Mouse (Mus musculus) heart, embryonic 10.5 days (tissue): ENCODE data around the gene Slc35f4. TPM values are rescaled to one million over a fixed set of nuclear protein-coding genes. Genes with fewer than 3 reads are reported as not detected.

ENCODE experiments used
- DNase-seq: peaks from one replicate; pipeline ENCODE4 v3.0.0-alpha.2; 2017; ENCODE audit warnings: low spot score
- H3K27ac ChIP-seq: fragments of 300-500 bp; sonication (generic); 2 replicates; pipeline ENCODE4 v1.5.1; 2016; ENCODE audit warnings: mild to moderate bottlenecking
- H3K27me3 ChIP-seq: fragments of 300-500 bp; sonication (generic); 2 replicates; pipeline ENCODE4 v1.6.1; 2016; ENCODE audit warnings: mild to moderate bottlenecking; ENCODE audit not compliant: poor library complexity, insufficient read depth, severe bottlenecking
- H3K36me3 ChIP-seq: fragments of 300-500 bp; sonication (generic); 2 replicates; pipeline ENCODE4 v1.6.1; 2016; ENCODE audit warnings: mild to moderate bottlenecking, moderate library complexity
- H3K4me1 ChIP-seq: fragments of 300-500 bp; sonication (generic); 2 replicates; pipeline ENCODE4 v1.6.1; 2016; ENCODE audit warnings: mild to moderate bottlenecking
- H3K4me3 ChIP-seq: fragments of 300-500 bp; sonication (generic); 2 replicates; pipeline ENCODE4 v1.5.1; 2016; ENCODE audit warnings: mild to moderate bottlenecking, moderate library complexity
- H3K9me3 ChIP-seq: fragments of 300-500 bp; sonication (generic); 2 replicates; pipeline ENCODE4 v1.6.1; 2016; ENCODE audit warnings: mild to moderate bottlenecking, moderate library complexity
- WGBS: fragments of 180-500 bp; shearing (Covaris S2); methylation state at CpG from one replicate; pipeline ENCODE4 v1.1.7; 2016; 5-methylcytosine and 5-hydroxymethylcytosine counted together
- polyA plus RNA-seq: library from polyadenylated mRNA; unstranded; fragments of >200 nt; fragmentation: Nextera tagmentation; extraction: Ambion mirVana; gene quantifications from 2 replicates; pipeline ENCODE4 v1.2.1, GENCODE M21; 2016

Gene Slc35f4
- polyA plus RNA-seq, 1 experiment from 2014 or later: 0.21 TPM

DNA sequence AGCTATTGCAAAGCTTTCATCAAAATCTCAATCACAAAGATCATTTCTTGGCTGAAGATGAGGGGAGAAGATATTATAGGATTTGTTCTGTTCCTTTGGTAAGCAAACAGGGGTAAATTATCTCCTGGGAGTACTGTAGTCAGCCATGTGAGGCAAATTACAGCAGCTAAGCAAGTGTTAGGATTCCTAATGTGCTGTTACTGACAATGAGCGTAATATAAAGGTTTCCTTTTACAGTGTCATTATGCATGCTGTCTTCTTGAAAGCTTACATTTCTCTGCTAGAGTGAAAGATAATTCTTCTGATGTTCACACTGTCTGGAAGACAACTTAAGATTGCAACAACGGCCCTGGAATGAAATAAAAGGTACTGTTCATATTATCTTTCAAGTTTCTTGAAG is 192.0 kb downstream of the Slc35f4 start:
- Histone ChIP-seq H3K9me3 (no peaks in the 10 kb centered on the region), H3K27me3 (no peaks in the 10 kb centered on the region)
- WGBS: 81% methylated on average over 2 of the region's 2 CpGs

DNA sequence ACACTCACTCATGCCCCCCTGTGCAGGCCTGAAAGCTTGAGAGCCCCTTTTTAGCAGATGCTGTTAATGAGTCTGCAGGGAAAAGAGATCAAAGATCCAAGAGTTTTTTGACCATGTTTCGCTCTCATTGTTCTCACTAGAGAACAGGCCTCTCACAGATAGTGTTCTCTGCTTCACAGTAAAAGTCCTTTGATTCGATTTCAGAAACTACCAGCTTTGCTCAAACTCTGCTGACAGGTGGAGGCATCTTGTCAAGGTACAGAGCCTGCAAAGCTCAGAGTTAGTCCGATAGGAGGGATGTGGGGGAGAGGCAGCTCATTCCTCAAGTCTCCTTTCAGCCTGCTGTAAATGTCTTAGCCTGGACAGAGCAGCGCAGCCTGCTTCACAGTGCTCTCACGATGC is 209.4 kb downstream of the Slc35f4 start:
- no peaks in the 10 kb centered on the region for H3K9me3 ChIP-seq
- DNase-seq: no peak
- 42% methylated on average over 5 of the region's 5 CpGs for WGBS
- no peak overlapping the region for H3K27ac ChIP-seq
- no peaks in the 10 kb centered on the region for H3K4me1 ChIP-seq
- H3K27me3 ChIP-seq: no peaks in the 10 kb centered on the region
- H3K36me3 ChIP-seq: no peaks in the 10 kb centered on the region
- no peak overlapping the region for H3K4me3 ChIP-seq

More for the DNA sequence above, 192.0 kb downstream of the Slc35f4 start:
- H3K27ac ChIP-seq: no peak overlapping the region
- H3K4me3 ChIP-seq: no peak overlapping the region
- H3K36me3 ChIP-seq: no peaks in the 10 kb centered on the region
- no peaks in the 10 kb centered on the region for H3K4me1 ChIP-seq
- DNase-seq: no peak

DNA sequence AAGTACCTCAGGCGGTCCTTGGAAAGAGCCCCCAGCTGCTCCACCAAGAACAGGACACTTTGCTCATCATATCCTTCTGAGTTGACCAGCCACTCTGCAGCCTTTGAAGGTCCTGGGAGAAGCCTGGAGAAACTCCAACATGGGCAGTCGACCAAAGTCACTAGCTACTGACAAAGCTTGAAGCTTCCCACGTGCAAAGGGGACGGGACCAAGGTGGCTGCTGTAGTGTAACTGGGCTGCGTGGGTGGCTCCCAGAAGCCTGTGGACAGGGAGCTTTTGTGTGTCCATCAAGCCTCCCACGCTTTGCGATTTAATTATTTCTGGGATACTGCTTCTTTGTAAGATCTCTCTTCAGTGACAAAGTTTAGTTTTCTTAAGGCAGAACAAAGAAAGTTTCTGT is 211.9 kb downstream of the Slc35f4 start:
- no peak for DNase-seq
- Histone ChIP-seq H3K36me3 (no peaks in the 10 kb centered on the region), H3K27ac (no peak overlapping the region), H3K4me3 (no peak overlapping the region), H3K9me3 (no peaks in the 10 kb centered on the region), H3K4me1 (no peaks in the 10 kb centered on the region), H3K27me3 (no peaks in the 10 kb centered on the region)
- 76% methylated on average over 7 of the region's 7 CpGs for WGBS

DNA sequence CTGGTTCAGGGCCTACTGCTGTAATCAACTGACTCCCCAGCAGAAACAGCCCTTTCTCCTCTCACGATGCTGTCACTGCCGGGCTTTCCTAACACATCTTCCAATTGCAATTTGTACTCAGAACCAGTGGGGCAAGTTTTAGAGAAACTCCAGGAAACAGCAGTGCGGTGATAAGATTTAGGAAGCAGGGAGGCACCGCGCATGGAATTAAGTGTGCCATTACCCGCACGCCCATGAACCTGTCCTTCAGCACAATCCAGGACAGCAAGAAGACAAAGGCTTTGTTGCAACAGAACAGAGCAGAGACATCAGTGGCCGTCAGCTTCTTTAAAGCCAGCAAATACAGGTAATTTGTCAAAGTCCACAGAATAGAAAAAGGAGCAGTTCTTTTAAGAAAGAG is 212.5 kb downstream of the Slc35f4 start:
- Histone ChIP-seq H3K4me3 (no peak overlapping the region), H3K27me3 (no peaks in the 10 kb centered on the region), H3K4me1 (no peaks in the 10 kb centered on the region), H3K36me3 (no peaks in the 10 kb centered on the region), H3K27ac (no peak overlapping the region), H3K9me3 (no peaks in the 10 kb centered on the region)
- DNase-seq: no peak
- WGBS: 59% methylated on average over 8 of the region's 8 CpGs

DNA sequence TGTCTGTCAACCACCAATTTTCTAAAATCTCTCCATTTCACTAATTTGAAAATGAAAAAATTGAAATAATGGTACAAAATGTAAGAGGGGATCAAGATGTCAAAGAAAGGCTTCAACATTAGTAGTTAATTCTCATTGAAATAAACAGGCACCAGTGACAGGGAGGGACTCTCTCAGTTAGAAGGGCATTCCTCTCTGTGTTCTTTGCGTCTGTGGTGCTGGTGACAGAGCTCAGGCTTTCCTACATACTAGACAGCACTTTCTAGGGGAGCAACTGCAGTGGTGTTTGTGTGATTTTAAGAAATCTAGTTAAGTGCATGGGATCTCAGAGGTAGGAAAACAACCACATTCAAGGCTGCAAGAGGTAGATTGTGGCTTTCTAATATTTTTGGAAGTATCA is 214.3 kb downstream of the Slc35f4 start:
- Histone ChIP-seq H3K27me3 (no peaks in the 10 kb centered on the region), H3K4me3 (no peak overlapping the region), H3K9me3 (no peaks in the 10 kb centered on the region), H3K4me1 (no peaks in the 10 kb centered on the region), H3K27ac (no peak overlapping the region), H3K36me3 (no peaks in the 10 kb centered on the region)
- no peak for DNase-seq
- 73% methylated on average over 1 of the region's 1 CpGs for WGBS

DNA sequence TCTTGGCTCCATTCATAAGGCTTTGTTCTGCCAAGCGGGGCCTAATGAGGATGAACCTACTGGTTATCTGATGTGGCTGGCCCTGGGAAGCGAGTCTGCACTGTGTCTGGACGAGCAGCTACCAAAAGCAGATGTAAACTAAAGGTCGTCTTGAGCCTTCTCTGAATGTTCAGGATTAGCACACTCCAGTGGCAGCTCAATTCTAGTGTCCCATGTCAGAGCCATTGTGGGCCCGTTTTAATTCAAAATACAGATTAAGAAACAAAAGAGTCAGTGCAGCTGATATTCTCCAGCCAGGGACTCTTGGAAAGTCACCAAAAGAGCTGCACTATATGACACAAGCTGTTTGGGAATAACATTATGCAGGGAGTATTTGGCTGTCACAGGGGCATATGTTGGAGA is 214.8 kb downstream of the Slc35f4 start:
- no peak for DNase-seq
- no peaks in the 10 kb centered on the region for H3K27me3 ChIP-seq
- no peak overlapping the region for H3K4me3 ChIP-seq
- no peaks in the 10 kb centered on the region for H3K36me3 ChIP-seq
- 47% methylated on average over 5 of the region's 5 CpGs for WGBS
- no peak overlapping the region for H3K27ac ChIP-seq
- H3K4me1 ChIP-seq: no peaks in the 10 kb centered on the region
- H3K9me3 ChIP-seq: no peaks in the 10 kb centered on the region

DNA sequence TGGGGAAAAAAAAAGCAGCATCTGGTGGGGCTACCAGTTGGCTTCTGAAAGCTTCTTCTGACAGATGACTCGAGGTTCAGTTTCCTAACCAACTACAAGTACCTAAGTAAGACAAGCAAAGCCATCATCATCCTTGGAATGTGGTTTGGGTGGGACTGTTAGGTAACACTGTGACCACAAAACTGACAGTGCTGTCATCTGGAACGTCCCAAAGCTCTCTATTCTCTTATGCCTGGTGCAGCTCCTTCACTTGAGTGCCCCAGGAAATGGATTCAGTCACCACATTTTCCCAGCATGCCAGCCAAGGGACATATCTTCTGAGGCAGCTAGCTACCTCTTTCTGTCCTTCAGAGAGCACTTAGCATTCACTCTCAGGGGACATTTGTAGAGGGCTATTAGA is 216.2 kb downstream of the Slc35f4 start:
- Histone ChIP-seq H3K27me3 (no peaks in the 10 kb centered on the region), H3K27ac (no peak overlapping the region), H3K36me3 (no peaks in the 10 kb centered on the region), H3K9me3 (no peaks in the 10 kb centered on the region), H3K4me3 (no peak overlapping the region), H3K4me1 (no peaks in the 10 kb centered on the region)
- no peak for DNase-seq
- 73% methylated on average over 2 of the region's 2 CpGs for WGBS

DNA sequence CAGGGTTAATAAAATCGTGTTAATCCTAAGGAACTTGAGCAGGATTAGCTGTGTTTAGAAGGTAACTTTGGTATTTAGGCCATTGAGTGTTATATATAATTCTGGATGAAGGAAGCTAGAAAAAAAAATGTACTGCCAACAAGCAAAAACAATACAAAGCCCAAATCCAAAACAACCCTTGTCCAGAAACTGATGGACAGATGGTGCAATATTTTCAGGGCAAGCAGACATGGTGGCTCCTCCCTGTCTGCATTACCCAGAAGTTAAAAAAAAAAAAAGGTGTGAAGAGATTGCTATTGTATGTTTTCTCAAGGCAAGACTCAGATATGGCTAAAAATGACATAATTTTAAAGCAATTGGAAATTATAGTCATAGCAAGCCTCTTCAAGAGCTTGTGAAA is 217.3 kb downstream of the Slc35f4 start:
- H3K4me1 ChIP-seq: no peaks in the 10 kb centered on the region
- 55% methylated on average over 1 of the region's 1 CpGs for WGBS
- no peak for DNase-seq
- H3K36me3 ChIP-seq: no peaks in the 10 kb centered on the region
- H3K4me3 ChIP-seq: no peak overlapping the region
- no peak overlapping the region for H3K27ac ChIP-seq
- no peaks in the 10 kb centered on the region for H3K9me3 ChIP-seq
- H3K27me3 ChIP-seq: no peaks in the 10 kb centered on the region

DNA sequence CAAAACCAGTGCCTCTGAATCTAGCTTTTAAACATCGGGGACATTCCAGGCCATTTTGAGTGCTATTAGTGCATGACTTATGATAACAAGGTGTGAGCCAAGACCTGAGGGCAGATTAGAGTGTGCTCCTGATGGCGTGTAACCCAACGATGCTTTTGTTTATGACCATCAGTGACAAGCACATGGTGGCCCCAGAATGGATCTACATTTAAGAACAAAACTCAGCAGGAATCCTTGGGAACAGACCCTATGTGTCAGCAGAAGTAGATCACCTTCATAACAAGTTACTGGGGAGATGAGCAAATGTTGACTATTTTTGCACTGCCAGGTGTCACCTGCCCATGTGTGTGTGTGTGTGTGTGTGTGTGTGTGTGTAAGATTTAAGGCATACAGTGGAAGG is 218.0 kb downstream of the Slc35f4 start:
- 82% methylated on average over 3 of the region's 3 CpGs for WGBS
- H3K9me3 ChIP-seq: no peaks in the 10 kb centered on the region

DNA sequence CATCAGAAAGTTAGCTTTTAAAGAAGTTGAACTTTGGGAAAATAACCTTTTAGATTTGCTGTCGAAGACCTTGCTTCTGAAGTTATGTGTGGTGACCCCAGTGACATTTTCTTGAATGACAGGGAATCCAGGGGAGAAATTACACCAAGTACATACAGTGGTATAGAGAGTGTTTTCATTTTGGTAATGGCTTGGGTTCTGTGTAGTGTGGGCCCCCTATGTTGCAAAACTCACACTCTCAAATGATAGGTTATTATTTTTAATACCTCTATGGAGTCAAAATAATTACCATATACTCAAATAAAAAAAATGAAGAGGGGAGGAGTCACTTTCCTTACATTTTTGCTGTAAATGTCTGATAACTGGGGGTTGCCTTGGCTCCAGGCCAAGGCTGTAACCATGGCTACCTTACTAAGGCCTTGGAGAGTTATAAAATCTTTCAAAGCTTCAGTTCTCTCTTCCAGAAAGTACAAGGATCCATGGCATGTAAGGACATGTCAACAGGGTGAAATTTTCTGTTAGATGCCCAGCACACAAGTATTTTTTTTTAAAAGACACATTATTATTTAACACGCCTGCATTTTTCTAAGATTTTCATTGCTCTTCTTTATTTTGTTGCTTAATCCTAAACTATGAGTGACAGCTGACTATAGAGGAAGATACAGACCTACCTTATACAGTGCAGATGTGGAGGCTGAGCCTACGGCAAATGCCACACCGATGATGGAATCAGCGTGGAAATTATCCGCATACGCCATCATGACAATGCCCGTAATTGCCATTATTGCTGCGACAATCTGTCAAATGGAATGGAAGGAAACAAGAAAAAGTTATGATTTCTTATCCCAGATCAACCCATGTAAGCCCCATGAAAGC is 220.1 kb downstream of the Slc35f4 start:
- H3K27me3 ChIP-seq: no peaks in the 10 kb centered on the region
- H3K27ac ChIP-seq: no peak overlapping the region
- no peak overlapping the region for H3K4me3 ChIP-seq
- H3K9me3 ChIP-seq: no peaks in the 10 kb centered on the region
- 89% methylated on average over 9 of the region's 9 CpGs for WGBS
- no peaks in the 10 kb centered on the region for H3K36me3 ChIP-seq
- no peak for DNase-seq
- peaks cover 6% of the 10 kb centered on the region for H3K4me1 ChIP-seq

More for the DNA sequence above, 218.0 kb downstream of the Slc35f4 start:
- H3K4me1 ChIP-seq: no peaks in the 10 kb centered on the region
- DNase-seq: no peak
- H3K27ac ChIP-seq: no peak overlapping the region
- H3K36me3 ChIP-seq: no peaks in the 10 kb centered on the region
- no peak overlapping the region for H3K4me3 ChIP-seq
- H3K27me3 ChIP-seq: no peaks in the 10 kb centered on the region

DNA sequence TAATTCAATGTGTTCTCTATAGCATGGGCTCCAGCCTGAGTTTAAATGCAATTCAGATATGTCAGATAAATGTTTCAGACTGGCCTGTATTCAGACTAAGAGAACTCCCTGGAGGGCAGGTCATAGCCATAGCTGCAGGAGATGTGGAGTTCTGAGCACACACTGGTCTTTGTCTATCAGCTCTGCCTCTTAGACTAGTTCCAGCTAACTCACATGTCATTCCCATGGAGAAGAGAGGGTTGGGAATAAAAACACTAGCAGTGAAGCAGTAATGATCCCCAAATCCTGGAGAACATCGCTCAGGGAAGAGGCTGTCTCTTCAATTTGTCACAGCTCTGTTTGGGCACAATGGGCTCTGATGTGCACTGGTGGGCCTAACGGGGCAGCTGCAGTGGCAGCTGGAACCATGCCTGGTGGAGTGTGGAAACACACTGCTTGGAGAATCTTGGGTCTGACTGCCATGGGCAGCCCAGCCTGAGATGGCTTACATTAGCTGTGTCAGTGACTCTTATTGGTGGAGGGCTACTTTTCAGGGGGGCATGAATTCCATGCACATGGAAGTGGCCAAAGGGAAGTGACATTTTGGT is 223.5 kb downstream of the Slc35f4 start:
- H3K27me3 ChIP-seq: no peaks in the 10 kb centered on the region
- WGBS: 88% methylated on average over 2 of the region's 2 CpGs
- no peak overlapping the region for H3K4me3 ChIP-seq
- no peaks in the 10 kb centered on the region for H3K9me3 ChIP-seq
- H3K36me3 ChIP-seq: no peaks in the 10 kb centered on the region
- peaks cover 6% of the 10 kb centered on the region for H3K4me1 ChIP-seq
- DNase-seq: no peak
- no peak overlapping the region for H3K27ac ChIP-seq

DNA sequence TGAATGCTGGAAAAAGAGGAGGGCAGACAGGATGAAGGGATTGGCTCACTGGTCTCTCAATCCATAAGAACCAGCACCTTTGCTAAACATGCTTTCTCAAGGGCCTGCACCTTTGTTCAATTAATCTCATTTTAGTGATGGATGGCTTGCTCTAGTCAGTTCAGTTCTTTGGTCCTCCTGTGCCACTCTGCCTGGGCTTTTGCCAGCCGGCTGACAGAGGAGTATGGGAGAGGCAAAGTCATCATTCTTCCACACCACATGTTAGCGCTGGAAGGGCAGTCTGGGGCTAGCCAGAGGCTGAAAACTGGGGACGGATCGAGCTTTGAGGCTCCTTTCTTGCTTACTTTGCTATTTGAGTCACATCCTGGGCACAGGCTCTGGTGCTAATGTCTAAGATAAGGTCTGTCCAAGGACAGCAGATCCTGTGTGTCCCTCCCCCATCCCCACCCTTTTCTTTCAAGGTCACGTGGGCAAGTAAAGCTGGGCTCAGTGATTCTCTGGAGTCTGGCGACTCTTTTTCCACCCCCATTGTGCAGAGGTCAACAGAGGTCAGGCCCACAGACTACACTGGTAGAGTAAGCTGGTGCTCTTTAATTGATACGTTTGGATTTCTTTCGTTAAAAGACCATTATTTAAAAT is 224.7 kb downstream of the Slc35f4 start:
- DNase-seq: no peak
- Histone ChIP-seq H3K4me3 (no peak overlapping the region), H3K36me3 (no peaks in the 10 kb centered on the region), H3K27me3 (no peaks in the 10 kb centered on the region), H3K27ac (no peak overlapping the region), H3K9me3 (no peaks in the 10 kb centered on the region), H3K4me1 (peaks cover 6% of the 10 kb centered on the region)
- WGBS: 48% methylated on average over 8 of the region's 8 CpGs

DNA sequence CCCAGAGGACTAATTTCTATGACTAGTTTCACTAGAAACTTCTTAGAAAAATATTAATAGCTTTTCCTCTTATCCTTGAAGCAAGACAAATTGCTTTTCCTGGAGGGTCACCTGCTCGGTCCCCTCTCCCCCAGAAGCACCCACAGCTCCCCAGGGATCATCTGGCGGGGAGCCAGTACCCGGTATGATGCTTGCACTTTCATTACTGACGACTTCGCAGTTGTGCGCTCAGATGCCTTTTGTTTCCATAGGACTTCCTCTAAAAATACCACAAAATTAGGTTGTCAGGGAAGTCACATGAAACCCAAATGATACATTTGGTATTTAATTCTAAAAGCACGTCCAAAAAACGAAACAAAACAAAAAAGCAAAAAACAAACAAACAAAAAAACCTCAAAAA is 225.5 kb downstream of the Slc35f4 start:
- Histone ChIP-seq H3K36me3 (no peaks in the 10 kb centered on the region), H3K9me3 (no peaks in the 10 kb centered on the region), H3K4me3 (no peak overlapping the region), H3K27me3 (no peaks in the 10 kb centered on the region), H3K27ac (no peak overlapping the region), H3K4me1 (peaks cover 6% of the 10 kb centered on the region)
- DNase-seq: no peak
- 83% methylated on average over 8 of the region's 8 CpGs for WGBS
